Mouse (Mus musculus) 3T3-L1 (cell line): Measurements from ENCODE around the gene Nisch.

Experiments
- DNase-seq: peaks from one replicate; pipeline ENCODE4 v3.0.0-alpha.2; 2015; ENCODE audit warnings: low read depth, low spot score

Nisch gene

GRCm38 (mm10) chr14:31164067-31164466, 52.7 kb downstream of the Nisch start:
- no peak for DNase-seq

DNA sequence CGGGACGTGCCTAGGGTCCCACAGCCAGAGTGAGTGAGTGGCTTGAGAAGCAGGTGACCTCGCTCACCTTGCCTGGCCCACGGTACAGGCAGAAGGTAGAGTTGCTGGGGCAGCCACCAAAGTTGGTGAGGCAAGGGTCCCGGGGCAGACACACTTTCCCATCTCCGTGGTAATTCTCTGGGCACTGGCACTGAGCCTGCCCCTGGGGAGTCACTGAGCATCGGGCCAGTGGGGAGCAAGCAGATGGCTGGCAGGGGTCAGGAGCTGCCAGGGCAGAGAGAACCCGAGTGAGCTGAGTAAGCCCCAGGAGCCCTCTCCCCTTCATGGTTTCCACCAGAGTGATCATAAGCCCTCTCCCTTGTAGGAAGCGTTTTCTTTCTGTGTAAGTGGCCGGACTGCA, 55.1 kb downstream of the Nisch start:
- no peak for DNase-seq

GRCm38 (mm10) chr14:31161191-31161590, 55.6 kb downstream of the Nisch start:
- no peak for DNase-seq

- no peak for DNase-seq
Measured at GRCm38 (mm10) chr14:31160196-31161150, 56.3 kb downstream of the Nisch start.

DNA sequence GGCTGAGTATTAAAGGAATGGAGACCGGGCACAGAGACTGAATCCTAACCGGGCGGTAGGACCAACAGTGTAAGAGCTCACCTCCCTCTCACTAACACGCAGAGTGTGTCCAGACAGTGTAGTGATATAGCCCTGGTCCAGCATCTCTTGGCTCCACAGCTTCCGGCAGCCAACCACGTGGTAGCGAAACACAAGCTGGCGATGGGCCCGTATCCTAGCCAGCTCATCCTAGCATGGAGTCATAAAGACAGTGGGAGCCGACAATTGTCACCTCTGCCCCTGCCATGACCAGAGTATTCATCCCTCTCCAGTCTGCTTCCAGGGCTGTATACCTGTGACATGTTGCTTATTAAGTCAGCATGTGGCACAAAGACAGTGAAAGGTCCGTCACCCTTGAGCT, 71.1 kb downstream of the Nisch start:
- DNase-seq = no peak

GRCm38 (mm10) chr14:31141011-31141410, 75.7 kb downstream of the Nisch start:
- no peak for DNase-seq

DNA sequence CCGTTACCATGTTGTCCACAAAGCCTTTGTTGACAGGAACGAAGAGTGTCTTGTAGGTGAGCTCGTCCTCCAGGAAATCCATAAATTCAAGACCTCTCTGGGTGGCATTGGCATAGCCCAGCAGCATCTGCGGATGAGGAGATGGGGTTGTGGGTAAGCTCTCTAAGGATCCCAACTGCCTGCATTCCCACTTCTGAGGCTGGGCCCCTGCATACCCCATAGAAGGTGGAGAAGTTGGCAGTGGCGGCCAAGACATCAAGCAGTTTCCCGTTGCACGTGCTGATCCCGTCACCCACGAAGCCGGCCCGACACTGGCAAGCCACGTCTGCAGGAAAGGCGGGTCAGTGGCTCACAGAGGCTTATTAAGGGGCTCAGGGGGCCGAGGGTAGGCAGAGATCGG, 76.6 kb downstream of the Nisch start:
- peak; percentile 10 for DNase-seq

DNA sequence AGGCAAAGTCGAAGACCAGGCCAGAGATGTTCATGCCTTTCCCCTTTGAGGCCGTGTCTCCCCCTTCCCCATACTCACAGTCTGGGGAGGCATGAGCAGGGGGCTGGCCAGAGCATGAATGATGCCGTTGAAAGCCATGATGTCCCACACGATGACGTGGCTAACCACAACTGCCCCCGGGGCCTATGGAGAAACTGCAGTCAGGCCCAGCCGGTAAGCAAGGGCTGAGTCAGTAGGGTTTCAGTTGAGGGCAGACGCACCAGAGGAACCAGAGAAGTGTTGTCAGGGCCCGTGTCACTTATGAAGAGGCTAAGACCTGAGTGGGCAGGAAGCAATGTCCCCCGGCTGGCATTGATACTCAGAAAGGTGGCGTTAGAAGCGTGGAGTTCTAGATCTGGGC, 77.1 kb downstream of the Nisch start:
- DNase-seq = peak; percentile 72

- DNase-seq = no peak
Measured at GRCm38 (mm10) chr14:31138897-31139429, 77.8 kb downstream of the Nisch start.

DNA sequence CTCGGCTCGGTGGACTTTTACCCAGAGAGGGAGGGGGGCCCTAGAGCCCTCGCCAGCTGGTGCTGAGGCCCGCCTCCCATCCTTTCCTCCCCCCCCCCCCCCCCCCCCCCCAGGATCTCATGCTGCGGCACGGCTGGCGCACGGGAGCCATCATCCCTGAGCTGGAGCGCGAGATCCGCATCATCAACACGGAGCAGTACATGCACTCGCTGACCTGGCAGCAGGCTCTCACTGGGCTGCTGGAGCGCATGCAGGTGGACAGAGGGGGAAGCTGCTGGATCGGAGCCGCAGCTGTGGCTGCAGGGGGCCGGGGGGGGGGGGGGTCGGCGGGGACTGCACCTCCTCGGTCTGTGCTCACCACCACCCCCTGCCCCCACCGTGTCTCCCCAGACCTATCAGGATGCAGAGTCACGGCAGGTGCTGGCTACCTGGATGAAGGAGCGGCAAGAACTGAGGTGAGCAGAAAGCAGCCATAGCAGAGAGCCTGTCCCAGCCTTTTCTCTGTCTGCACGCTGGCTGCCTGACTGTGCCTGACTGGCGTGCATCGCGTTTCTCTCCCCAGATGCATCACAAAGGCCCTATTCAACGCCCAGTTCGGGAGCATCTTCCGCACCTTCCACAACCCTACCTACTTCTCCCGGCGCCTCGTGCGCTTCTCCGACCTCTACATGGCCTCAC, 78.4 kb downstream of the Nisch start:
- no peak for DNase-seq

DNA sequence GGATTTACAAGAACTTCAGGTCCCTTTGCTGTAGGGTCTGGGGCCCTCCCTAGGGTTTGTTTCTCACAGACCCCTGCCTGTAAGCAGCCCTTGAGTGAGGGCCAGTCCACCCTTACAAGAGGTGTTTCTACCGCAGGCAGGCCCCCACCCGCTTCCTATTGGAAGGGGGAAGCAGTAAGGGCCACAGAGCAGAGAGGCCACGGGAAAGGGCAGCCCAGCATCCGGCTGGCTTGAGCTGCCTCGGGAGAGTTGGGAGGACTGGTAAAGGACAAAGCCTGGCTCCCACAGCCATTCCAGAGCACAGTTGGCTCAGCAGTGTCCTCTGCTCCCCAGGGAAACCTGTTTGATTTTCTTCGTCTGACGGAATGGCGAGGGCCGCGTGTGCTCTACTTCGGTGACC, 79.0 kb downstream of the Nisch start:
- DNase-seq = no peak

- DNase-seq = no peak
Measured at GRCm38 (mm10) chr14:31137281-31137595, 79.5 kb downstream of the Nisch start.

DNA sequence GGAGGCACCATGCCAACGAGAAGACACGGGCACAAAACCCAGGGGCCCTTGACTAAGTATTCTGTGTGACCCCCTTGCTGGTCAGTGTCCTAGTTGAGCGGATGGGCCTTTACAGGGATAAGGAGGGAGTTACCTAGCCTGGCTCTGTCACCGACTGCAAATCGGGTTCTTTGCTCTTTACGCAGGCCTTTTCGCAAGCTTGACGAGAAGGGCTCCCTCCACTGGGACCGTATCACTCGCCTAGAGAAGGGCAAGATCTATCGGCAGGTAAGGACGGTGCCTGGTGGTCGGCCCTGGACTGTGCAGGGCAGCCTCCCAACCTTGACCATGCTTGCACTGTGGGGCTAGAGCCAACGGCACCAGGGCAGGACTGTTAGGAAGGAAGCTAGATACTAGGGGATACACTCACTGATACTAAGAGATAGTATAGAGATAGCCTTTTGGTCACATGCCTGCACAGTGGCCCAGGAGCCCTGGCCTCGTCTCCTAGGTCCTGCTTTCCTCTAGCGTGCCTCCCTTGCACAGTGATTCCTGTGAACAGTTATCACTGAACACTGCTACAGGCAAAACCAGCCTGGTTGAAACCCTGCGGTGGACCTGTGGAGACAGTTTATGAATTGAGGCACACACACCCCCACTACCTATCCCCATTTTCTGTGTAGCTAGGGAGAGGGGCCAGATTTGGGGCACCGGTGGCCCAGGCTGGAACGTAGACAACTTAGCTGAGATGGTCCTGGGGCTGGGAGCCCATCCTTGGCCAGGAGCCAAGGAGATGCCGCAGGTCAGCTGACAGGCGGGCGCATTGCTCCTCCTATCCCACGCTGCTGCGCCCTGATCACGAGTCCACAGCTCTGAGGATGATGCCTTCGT, 80.1 kb downstream of the Nisch start:
- DNase-seq = no peak

DNA sequence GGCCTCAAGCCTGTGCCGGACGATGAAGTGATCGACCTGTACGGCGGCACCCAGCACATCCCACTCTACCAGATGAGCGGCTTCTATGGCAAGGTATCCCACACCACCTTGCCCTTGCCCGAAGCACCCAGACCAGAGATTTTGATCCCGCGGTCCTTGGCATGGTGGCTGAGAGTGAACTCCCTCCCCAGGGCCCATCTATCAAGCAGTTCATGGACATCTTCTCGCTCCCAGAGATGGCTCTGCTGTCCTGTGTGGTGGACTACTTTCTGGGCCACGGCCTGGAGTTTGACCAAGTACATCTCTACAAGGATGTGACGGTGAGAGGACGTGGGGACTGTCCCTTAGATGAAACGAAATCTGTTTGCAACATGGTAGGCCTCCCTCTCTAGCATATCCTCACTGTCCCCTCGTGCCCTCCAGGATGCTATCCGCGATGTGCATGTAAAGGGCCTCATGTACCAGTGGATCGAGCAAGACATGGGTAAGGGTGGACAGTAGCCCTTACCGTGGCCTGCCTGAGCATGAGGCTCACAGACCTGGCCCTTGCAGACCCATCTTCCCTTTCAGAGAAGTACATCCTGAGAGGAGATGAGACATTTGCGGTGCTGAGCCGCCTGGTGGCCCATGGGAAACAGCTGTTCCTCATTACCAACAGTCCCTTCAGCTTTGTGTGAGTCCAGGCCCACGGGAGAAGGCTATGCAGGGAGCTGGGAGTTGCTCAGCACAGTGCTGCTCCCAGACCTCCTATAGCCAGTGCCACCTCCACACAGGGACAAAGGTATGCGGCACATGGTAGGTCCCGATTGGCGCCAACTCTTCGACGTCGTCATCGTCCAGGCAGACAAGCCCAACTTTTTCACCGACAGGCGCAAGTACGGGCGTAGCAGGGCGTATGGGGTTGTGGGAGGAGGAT, 81.0 kb downstream of the Nisch start:
- DNase-seq = no peak

DNA sequence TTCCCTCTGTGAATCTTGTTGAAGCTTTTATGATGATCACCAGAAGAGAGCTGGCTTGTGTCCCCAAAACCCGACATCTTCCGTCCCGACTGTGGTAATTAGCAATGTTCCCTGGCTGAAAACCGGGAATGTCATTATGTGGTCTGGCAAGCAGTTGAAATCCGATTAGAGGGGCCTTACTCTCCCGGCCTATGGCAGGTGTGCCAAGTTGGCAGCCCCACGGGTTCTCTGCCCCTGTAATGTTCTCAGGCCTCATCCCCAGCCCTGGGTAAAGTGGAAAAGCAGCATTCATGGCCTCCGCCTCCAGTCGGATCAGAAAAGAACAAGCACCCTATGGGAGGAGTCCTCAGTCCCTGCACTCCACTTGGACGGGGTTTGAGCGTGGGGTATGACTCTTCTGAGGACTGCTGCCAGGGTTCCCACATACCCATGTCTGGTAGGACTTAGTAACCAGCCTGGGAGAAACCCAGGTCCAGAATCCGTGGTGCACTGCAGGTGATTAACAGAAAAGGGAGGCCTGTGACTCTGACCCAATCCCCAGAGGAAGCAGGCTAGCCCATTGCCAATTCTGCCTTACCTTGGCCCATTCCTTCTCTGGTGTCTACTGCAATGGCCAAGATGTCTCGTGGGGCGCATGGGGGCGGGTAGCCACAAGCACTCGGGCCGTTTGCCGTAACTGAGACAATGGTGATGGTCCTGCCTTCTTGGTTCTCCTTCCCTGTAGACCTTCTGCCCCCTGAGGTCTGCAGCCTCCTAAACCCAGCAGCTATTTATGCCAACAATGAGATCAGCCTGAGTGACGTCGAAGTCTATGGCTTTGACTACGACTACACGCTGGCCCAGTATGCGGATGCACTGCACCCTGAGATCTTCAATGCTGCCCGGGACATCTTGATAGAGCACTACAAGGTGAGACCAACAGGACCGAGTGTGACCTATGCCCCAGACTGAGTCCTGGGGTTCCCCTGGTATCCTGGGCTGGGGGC, 82.4 kb downstream of the Nisch start:
- no peak for DNase-seq

- no peak for DNase-seq
Measured at GRCm38 (mm10) chr14:31133023-31133665, 83.6 kb downstream of the Nisch start.

DNA sequence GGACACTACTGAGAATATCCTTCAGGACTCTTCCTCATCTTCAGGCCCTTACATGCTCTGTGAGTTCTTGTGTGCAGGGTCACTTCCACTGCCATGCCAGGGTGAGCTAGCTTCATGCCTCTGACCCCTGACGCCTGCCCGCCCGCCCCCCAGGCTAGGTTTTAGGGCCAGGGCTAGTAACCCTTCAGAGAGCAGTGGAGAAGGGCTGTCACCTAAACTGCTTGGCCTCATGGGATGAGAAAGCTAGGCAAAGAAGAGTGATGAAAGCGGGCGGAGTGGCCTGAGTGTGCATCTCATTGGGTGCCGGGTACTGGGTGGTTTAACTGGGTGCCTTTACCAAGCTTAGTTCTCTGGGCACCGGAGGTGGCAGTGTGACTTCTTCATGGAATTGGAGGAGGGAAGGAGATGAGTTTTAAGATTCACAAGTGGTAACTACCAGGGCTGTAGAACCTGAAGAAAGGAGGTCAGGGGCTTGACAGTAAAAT, 84.2 kb downstream of the Nisch start:
- no peak for DNase-seq

DNA sequence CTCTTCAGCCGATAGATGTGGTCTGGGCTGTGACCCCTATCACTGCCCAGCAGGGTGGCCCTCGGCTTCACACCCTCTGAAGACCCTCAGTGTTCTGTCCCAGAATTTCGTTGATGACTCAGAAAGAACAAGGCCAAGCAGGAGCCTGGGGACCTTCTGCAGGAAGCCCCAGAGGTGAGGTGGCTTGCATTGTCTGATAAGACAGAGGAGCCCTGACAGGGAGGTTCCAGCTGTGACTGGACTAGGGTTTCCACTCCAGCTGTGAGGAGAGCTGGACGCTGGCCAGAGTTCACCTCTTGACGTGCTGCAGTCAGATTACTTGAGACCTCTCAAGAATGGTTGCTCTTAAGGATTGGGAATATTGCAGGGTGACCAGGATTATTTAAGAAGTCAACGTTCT, 84.7 kb downstream of the Nisch start:
- peak; percentile 20 for DNase-seq

DNA sequence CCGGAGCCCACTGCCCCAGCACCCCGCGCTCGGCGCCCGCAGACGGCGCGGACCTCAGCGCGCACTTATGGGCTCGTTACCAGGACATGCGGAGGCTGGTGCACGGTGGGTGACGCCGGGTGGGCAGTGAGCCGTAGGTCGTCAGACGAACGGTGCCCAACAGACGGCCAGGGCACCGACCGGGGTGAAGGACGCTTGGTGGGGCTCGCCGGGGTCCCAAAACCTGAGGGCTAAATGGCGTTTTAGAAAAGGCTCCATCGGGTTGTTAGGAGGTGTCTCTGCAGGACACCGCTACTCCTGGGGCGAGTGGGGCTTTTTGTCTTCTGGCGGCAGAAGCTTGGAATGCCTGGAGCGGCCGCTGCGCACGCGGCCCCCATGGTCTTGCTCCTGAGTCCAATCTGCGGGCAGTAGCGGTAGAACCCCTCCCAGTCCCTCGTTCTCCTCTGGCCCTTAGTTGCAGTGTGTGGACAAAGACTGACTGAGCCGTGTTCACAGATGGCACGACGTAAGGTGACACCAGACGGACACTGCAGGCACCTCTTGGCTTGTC, 85.4 kb downstream of the Nisch start:
- peak; percentile 9 for DNase-seq
